ENCODE assay signal across 27 mouse cellular contexts in the genomic region with DNA sequence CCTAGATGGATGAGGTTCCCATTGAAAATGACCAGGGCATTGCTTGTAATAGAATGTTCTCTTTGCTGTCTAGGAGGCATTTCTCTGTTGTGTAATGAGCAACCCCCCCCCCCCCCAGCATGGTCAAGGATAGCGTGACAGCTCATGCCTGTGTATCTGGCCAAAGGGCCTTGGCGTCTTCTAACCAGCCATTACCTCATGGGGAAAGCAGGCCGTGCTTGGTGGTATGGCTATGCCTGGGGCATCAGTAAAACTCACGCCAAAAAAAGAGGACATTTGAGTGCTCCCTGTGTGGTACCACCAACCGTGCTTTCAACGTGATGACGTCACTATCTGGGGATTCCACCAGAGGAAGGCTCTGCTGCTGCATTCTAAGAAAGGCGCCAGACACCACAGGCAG. TPM values are rescaled to one million over a fixed set of nuclear protein-coding genes. Genes with fewer than 3 reads are reported as not detected.
DNase-seq lines count a peak whose midpoint lies in the region; ATAC-seq and TF ChIP-seq lines count a peak whose summit lies in the region.
"Had no signal": no experiment of that assay in that cellular context is flagged by ENCODE, and none has a peak within 500 bp of the region (broad histone marks: within the 10 kb centered on the region; RNA-seq: fewer than 3 reads in every experiment).

No protein-coding gene starts in this region.

- peak; percentile 65 to 77 for DNase-seq in adrenal gland, adult (ENCODE audit: inconsistent age in 2 of 2, low spot score in 1 of 2)
- no peak for DNase-seq in adrenal gland, postnatal 4 days (ENCODE audit: low spot score in 2 of 2)
- peak; percentile 99 for DNase-seq in Patski (ENCODE audit: low read depth, low spot score)
- DNase-seq in adrenal gland, postnatal 10 days, result peak; percentile 26
- DNase-seq in adrenal gland, postnatal 36 days, result peak; percentile 49 to 60
- no peak for DNase-seq in cerebellum, postnatal 4 days (ENCODE audit: low spot score in 2 of 2)
- no peak for DNase-seq in midbrain, embryonic 10.5 days (ENCODE audit: low spot score)
- DNase-seq: cerebellum, adult 11-12 months; cerebellum, adult 8-10 months; cerebellum, postnatal 36 days; gastrocnemius, postnatal 25 days; kidney, adult 18-20 months; kidney, adult 9 months had no signal

- no peaks in the 10 kb centered on the region for H3K4me1 ChIP-seq in midbrain, embryonic 10.5 days
- H3K4me1 ChIP-seq: embryonic facial prominence, embryonic 12.5 days; embryonic facial prominence, embryonic 15.5 days; forebrain, embryonic 12.5 days; forebrain, embryonic 15.5 days; hindbrain, embryonic 10.5 days had no signal

- POLR2A ChIA-PET in Patski (lab: Charles Lee), result no interaction called here

- CTCF ChIA-PET in Patski (lab: Charles Lee), result no interaction called here

- H3K27me3 ChIP-seq in Patski, result no peaks in the 10 kb centered on the region
- no peaks in the 10 kb centered on the region for H3K27me3 ChIP-seq in midbrain, embryonic 10.5 days (ENCODE audit: low read depth, poor library complexity, severe bottlenecking)
- H3K27me3 ChIP-seq: embryonic facial prominence, embryonic 12.5 days; embryonic facial prominence, embryonic 15.5 days; forebrain, embryonic 12.5 days; forebrain, embryonic 15.5 days; hindbrain, embryonic 13.5 days had no signal

- in situ Hi-C loops in Patski (cut with MboI; ENCODE audit: low pct_unique_long_range_greater_than_20kb), result no loop called here

- TF ChIP-seq CTCF in Patski (IDR thresholded peaks at IDR 0.05), result no peak

- peak; percentile 86 for ATAC-seq in Patski
- no peak for ATAC-seq in granulocyte monocyte progenitor cell, adult 5-6 weeks (replicated peaks; ENCODE audit: poor library complexity, severe bottlenecking)
- ATAC-seq: activated CD4-positive, CD25-positive, alpha-beta regulatory T cell, adult 4 months; forebrain, embryonic 15.5 days; hindbrain, embryonic 16.5 days; intestine, embryonic 16.5 days had no signal

- H3K27ac ChIP-seq in midbrain, embryonic 10.5 days (replicated peaks), result no peak overlapping the region
- H3K27ac ChIP-seq: embryonic facial prominence, embryonic 12.5 days; embryonic facial prominence, embryonic 15.5 days; forebrain, embryonic 12.5 days; forebrain, embryonic 15.5 days; hindbrain, embryonic 10.5 days; hindbrain, embryonic 13.5 days had no signal

- 84% methylated on average over 8 of the region's 8 CpGs for WGBS in midbrain, embryonic 10.5 days

- no peak overlapping the region for H3K4me3 ChIP-seq in midbrain, embryonic 10.5 days
- H3K4me3 ChIP-seq: embryonic facial prominence, embryonic 12.5 days; embryonic facial prominence, embryonic 15.5 days; erythroblast, embryonic 14.5 days; forebrain, embryonic 12.5 days; forebrain, embryonic 15.5 days; hindbrain, embryonic 10.5 days; hindbrain, embryonic 13.5 days had no signal

- no peaks in the 10 kb centered on the region for H3K9me3 ChIP-seq in midbrain, embryonic 10.5 days (replicated peaks)
- H3K9me3 ChIP-seq: embryonic facial prominence, embryonic 12.5 days; embryonic facial prominence, embryonic 15.5 days; forebrain, embryonic 15.5 days; hindbrain, embryonic 13.5 days had no signal

- no peaks in the 10 kb centered on the region for H3K36me3 ChIP-seq in midbrain, embryonic 10.5 days
- H3K36me3 ChIP-seq: embryonic facial prominence, embryonic 12.5 days; embryonic facial prominence, embryonic 15.5 days; forebrain, embryonic 12.5 days; forebrain, embryonic 15.5 days; G1E; hindbrain, embryonic 10.5 days; hindbrain, embryonic 13.5 days had no signal

RNA-seq across cellular contexts. Expression of a gene that starts 28.1 kb away (rescaled TPM):
- total RNA-seq in adrenal gland, postnatal 4 days (2021), result under 1 TPM in 1 of 2 experiments, not detected in 1; 0.08 TPM
- 0.08 TPM for polyA plus RNA-seq in Patski (2021)
- not detected for total RNA-seq in adrenal gland, postnatal 10 days (2021)
- total RNA-seq in adrenal gland, postnatal 36 days (2021), result not detected
- not detected in 2 replicates for total RNA-seq in granulocyte monocyte progenitor cell, adult 5-6 weeks (2014; fragmentation: Nextera tagmentation)
- total RNA-seq in granulocyte monocyte progenitor cell, adult 5-6 weeks (2017), result not detected in 2 replicates
- 0.19 TPM in 1 of 2 replicates, not detected in the other for polyA plus RNA-seq in midbrain, embryonic 10.5 days (2016; fragmentation: Nextera tagmentation; extraction: Ambion mirVana)
- total RNA-seq: adrenal gland, adult 18-20 months; gastrocnemius, adult 8-10 months; gastrocnemius, postnatal 25 days had no signal
- polyA plus RNA-seq: activated CD4-positive, CD25-positive, alpha-beta regulatory T cell, adult 4 months; erythroblast, embryonic 14.5 days; G1E had no signal

Comparison
In these comparisons a context has a peak if more than half of its experiments do, and no peak if none do; other contexts are left out.
1. DNase-seq: peak in adrenal gland, adult (2 of 2), Patski (single experiment), adrenal gland, postnatal 10 days (single experiment) and adrenal gland, postnatal 36 days (2 of 2); none in adrenal gland, postnatal 4 days (0 of 2), cerebellum, postnatal 4 days (0 of 2) and midbrain, embryonic 10.5 days (single experiment).